Mouse (Mus musculus) stomach, adult 2 months (tissue): ENCODE measurements around the gene Tpk1. TPM values are rescaled to one million over a fixed set of nuclear protein-coding genes. Genes with fewer than 3 reads are reported as not detected.

Source experiments
- polyA plus RNA-seq: library from polyadenylated mRNA; depleted of rRNA; stranded (reverse); fragments of >200 nt; gene quantifications from 2 replicates; pipeline ENCODE4 v1.2.3, GENCODE M21; 2012; rRNA removed

Gene Tpk1
- 1.9 and 2.2 TPM in 2 replicates for polyA plus RNA-seq

GRCm38 (mm10) chr6:43665677-43666546 lies at the start of gene Tpk1:
TSS of gene Tpk1 (minus strand) at chr6:43666278.

GRCm38 (mm10) chr6:43309454-43309853 lies 356.6 kb downstream of the Tpk1 start, which contains the start of gene Nobox:
TSS of gene Nobox (minus strand) at chr6:43309554.

